Mouse (Mus musculus): ENCODE data around the gene Uba52. TPM values are rescaled to one million over a fixed set of nuclear protein-coding genes. Genes with fewer than 3 reads are reported as not detected.

The Uba52 gene
- 611 and 613 TPM in 2 replicates for polyA plus RNA-seq (2012; rRNA removed)

DNA sequence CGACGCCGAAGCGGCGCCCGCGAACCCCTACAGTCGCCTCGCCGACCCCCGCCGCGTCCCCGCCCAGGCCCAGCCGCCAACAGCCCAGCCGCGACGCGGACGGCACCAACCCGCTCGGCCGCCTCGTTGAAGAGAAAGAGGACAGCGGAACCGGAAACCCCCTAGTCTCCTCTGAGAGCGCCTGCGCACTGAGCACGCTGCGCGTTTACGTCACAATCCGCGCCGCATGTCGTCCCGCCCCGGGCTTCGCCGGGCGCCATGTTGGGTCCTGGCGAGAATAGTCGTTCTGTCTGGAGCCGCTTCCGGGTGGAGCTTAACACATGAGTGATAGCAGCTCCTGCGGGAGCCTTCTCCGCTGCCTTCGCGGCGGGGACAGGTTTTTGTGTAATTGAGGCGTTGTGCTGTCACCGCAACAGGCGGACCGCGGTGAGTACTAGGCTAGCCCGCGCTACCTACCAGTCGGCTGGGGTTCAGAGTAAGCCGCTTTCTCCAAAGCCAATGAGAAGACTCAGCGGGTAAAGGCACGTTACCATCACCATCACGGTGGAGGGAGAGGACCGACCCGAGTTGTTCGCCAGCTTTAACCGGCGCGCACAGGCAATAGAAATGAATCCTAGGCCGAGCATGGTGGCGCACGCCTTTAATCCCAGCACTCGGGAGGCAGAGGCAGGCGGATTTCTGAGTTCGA is at the start of gene Uba52:
TSS of gene Uba52 (minus strand) at position 574 of the 688 bp plus-strand sequence.
- under 1% methylated on average over 72 of the region's 74 CpGs for WGBS
- Histone ChIP-seq H3K4me3 (ENCODE audit: extremely low read depth, insufficient read depth, insufficient read length) (peak within 1 kb of the TSS; percentile 91), H3K27ac (ENCODE audit: insufficient read depth, low read length) (peak within 1 kb of the TSS; percentile 96), H3K27me3 (ENCODE audit: control insufficient read depth, insufficient read depth, low read length) (no peaks in the 10 kb centered on the region), H3K36me3 (ENCODE audit: control insufficient read depth, insufficient read depth, low read length) (peaks cover 14% of the 10 kb centered on the region; the same call in 1 of the 2 replicates), H3K4me1 (ENCODE audit: control insufficient read depth, insufficient read depth, insufficient read length) (peaks cover 18% of the 10 kb centered on the region)
- DNase-seq (ENCODE audit: low read depth in 1 of 2, low spot score in 2 of 2), result peak; percentile 92 to 96
- TF ChIP-seq CTCF (IDR thresholded peaks at IDR 0.05; ENCODE audit: extremely low read depth, insufficient read depth, insufficient read length, insufficient replicate concordance) (no peak), POLR2A (IDR thresholded peaks at IDR 0.05; ENCODE audit: low read depth, low read length) (peak; percentile 65)

GRCm38 (mm10) chr8:70560096-70560495 is 49.5 kb upstream of the Uba52 start:
- Histone ChIP-seq H3K36me3 (ENCODE audit: control insufficient read depth, insufficient read depth, low read length) (no peaks in the 10 kb centered on the region), H3K27ac (ENCODE audit: insufficient read depth, low read length) (no peak overlapping the region), H3K27me3 (ENCODE audit: control insufficient read depth, insufficient read depth, low read length) (no peaks in the 10 kb centered on the region), H3K4me3 (ENCODE audit: extremely low read depth, insufficient read depth, insufficient read length) (no peak overlapping the region), H3K4me1 (ENCODE audit: control insufficient read depth, insufficient read depth, insufficient read length) (peaks cover 25% of the 10 kb centered on the region; the same call in 1 of the 2 replicates)
- TF ChIP-seq POLR2A (IDR thresholded peaks at IDR 0.05; ENCODE audit: low read depth, low read length) (no peak), CTCF (IDR thresholded peaks at IDR 0.05; ENCODE audit: extremely low read depth, insufficient read depth, insufficient read length, insufficient replicate concordance) (peak; percentile 42; the same call in 1 of the 2 replicates)
- WGBS, result 27% methylated on average over 2 of the region's 2 CpGs
- peak in 1 of 2 experiments; percentile 31 for DNase-seq (ENCODE audit: low read depth in 1 of 2, low spot score in 2 of 2)

- 65% methylated on average over 3 of the region's 3 CpGs for WGBS
- TF ChIP-seq CTCF (IDR thresholded peaks at IDR 0.05; ENCODE audit: extremely low read depth, insufficient read depth, insufficient read length, insufficient replicate concordance), result no peak
- no peak for TF ChIP-seq POLR2A (IDR thresholded peaks at IDR 0.05; ENCODE audit: low read depth, low read length)
- DNase-seq (ENCODE audit: low read depth in 1 of 2, low spot score in 2 of 2), result no peak
- Histone ChIP-seq H3K27ac (ENCODE audit: insufficient read depth, low read length) (no peak overlapping the region), H3K27me3 (ENCODE audit: control insufficient read depth, insufficient read depth, low read length) (no peaks in the 10 kb centered on the region), H3K4me1 (ENCODE audit: control insufficient read depth, insufficient read depth, insufficient read length) (peaks cover 20% of the 10 kb centered on the region; the same call in 1 of the 2 replicates), H3K4me3 (ENCODE audit: extremely low read depth, insufficient read depth, insufficient read length) (no peak overlapping the region), H3K36me3 (ENCODE audit: control insufficient read depth, insufficient read depth, low read length) (no peaks in the 10 kb centered on the region)
Observed at GRCm38 (mm10) chr8:70558983-70559382, 48.4 kb upstream of the Uba52 start.

DNA sequence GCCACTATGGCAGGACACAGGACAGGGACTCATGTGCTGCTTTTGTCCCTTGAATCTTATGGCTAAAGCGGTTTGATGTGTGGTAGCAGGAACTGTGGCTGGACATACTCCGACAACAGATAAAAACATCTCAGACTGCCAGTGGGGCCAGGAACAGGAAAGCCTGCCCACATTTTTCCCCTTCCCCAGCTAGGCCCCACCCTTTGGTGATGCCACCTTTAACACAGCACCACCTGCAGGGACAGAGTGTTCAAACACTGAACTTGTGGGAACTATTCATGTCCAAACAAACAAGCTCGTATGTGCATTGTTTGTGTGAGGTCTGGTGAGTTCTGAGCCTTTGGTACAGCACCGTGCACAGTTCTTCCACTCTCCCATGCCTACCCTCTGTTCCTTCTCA is 47.7 kb upstream of the Uba52 start:
- Histone ChIP-seq H3K4me1 (ENCODE audit: control insufficient read depth, insufficient read depth, insufficient read length) (peaks cover 20% of the 10 kb centered on the region; the same call in 1 of the 2 replicates), H3K4me3 (ENCODE audit: extremely low read depth, insufficient read depth, insufficient read length) (no peak overlapping the region), H3K27ac (ENCODE audit: insufficient read depth, low read length) (no peak overlapping the region), H3K27me3 (ENCODE audit: control insufficient read depth, insufficient read depth, low read length) (no peaks in the 10 kb centered on the region), H3K36me3 (ENCODE audit: control insufficient read depth, insufficient read depth, low read length) (no peaks in the 10 kb centered on the region)
- peak in 1 of 2 experiments; percentile 42 for DNase-seq (ENCODE audit: low read depth in 1 of 2, low spot score in 2 of 2)
- TF ChIP-seq POLR2A (IDR thresholded peaks at IDR 0.05; ENCODE audit: low read depth, low read length) (no peak), CTCF (IDR thresholded peaks at IDR 0.05; ENCODE audit: extremely low read depth, insufficient read depth, insufficient read length, insufficient replicate concordance) (no peak)
- 13% methylated on average over 4 of the region's 4 CpGs for WGBS

DNA sequence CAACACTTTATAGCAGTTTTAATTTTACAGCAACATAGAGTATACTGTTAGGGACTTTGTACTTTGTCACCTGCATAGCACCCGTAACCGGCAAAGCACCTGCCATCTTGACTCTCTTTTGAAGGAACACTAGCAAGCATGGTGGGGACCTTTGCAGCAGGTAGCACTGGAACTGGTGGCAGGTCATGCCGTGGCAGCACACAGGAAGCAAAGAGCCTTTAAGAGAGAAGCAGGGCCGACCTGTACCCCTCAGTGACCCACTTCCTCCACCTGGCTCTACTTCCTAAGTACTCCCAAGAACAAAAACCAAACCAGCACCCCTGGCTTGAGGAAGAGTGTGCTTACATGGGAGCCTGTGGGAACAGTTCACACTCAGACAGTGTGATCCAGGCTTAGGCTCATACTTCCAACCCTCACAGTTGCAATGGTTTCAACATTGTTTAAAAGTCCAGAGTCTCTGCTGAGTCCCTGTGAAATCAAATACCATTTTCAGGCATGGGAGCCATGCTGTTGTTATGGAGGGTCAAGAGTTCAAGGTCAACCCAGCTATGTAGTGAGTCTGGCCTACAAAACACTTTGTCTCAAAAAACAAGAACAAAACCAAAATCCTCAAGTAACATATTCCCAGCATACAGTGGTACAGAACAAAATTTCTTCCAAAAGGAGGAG is 44.6 kb upstream of the Uba52 start:
- H3K27ac ChIP-seq (ENCODE audit: insufficient read depth, low read length), result no peak overlapping the region
- no peak for TF ChIP-seq CTCF (IDR thresholded peaks at IDR 0.05; ENCODE audit: extremely low read depth, insufficient read depth, insufficient read length, insufficient replicate concordance)
- no peak for TF ChIP-seq POLR2A (IDR thresholded peaks at IDR 0.05; ENCODE audit: low read depth, low read length)
- no peaks in the 10 kb centered on the region for H3K36me3 ChIP-seq (ENCODE audit: control insufficient read depth, insufficient read depth, low read length)
- peaks cover 12% of the 10 kb centered on the region; the same call in 1 of the 2 replicates for H3K4me1 ChIP-seq (ENCODE audit: control insufficient read depth, insufficient read depth, insufficient read length)
- no peak for DNase-seq (ENCODE audit: low read depth in 1 of 2, low spot score in 2 of 2)
- no peak overlapping the region for H3K4me3 ChIP-seq (ENCODE audit: extremely low read depth, insufficient read depth, insufficient read length)
- 47% methylated on average over 4 of the region's 4 CpGs for WGBS
- H3K27me3 ChIP-seq (ENCODE audit: control insufficient read depth, insufficient read depth, low read length), result no peaks in the 10 kb centered on the region

GRCm38 (mm10) chr8:70553740-70554139 is 43.1 kb upstream of the Uba52 start:
- DNase-seq (ENCODE audit: low read depth in 1 of 2, low spot score in 2 of 2), result no peak
- H3K4me1 ChIP-seq (ENCODE audit: control insufficient read depth, insufficient read depth, insufficient read length), result peaks cover 7% of the 10 kb centered on the region; the same call in 1 of the 2 replicates
- TF ChIP-seq CTCF (IDR thresholded peaks at IDR 0.05; ENCODE audit: extremely low read depth, insufficient read depth, insufficient read length, insufficient replicate concordance), result no peak
- no peak for TF ChIP-seq POLR2A (IDR thresholded peaks at IDR 0.05; ENCODE audit: low read depth, low read length)
- no peak overlapping the region for H3K27ac ChIP-seq (ENCODE audit: insufficient read depth, low read length)
- no peaks in the 10 kb centered on the region for H3K27me3 ChIP-seq (ENCODE audit: control insufficient read depth, insufficient read depth, low read length)
- H3K36me3 ChIP-seq (ENCODE audit: control insufficient read depth, insufficient read depth, low read length), result no peaks in the 10 kb centered on the region
- H3K4me3 ChIP-seq (ENCODE audit: extremely low read depth, insufficient read depth, insufficient read length), result no peak overlapping the region
